Mouse (Mus musculus) spleen, adult 2 months (tissue): ENCODE data around the gene Abraxas1.

Experiments
- CTCF ChIP-seq: fragments of 200-500 bp; IDR thresholded peaks from 2 replicates; pipeline ENCODE4 v1.5.1; 2011; ENCODE audit warnings: mild to moderate bottlenecking, inconsistent platforms; ENCODE audit not compliant: insufficient read depth, insufficient read length, insufficient replicate concordance; ENCODE audit errors: extremely low read depth
- POLR2A ChIP-seq: fragments of 200-500 bp; IDR thresholded peaks from 2 replicates; pipeline ENCODE4 v1.6.1; 2011; ENCODE audit warnings: low read depth, low read length, inconsistent platforms

DNA sequence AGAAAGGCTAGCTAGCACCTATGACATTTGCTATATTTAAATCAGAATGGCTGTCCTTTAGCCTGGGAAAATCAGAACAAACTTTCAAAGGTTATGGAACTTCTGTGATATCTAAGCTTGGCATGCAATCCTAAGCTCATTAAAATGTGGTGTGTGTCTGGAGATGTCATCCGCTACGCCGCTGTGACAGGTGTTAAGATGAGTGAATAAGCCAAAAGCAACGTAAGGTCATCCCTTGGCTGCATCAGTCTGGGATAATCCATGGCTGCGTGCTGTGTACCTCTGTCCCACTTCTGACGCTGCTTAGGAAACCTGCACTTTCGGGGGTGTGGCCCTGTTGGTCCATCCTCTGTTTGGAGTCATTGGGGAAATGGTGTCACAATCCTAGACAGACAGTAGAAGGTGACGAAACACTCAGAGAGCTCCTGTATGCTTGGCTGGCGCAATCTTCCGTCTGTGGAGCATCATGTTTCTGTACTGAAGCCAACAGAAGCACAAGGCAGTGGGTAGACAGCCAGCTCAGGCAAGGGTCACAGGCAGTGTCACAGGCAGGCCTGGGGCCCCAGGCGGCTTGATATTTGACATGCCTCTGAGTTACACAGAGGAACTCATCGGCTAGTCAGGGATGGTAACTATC, 39.8 kb upstream of the Abraxas1 start:
- TF ChIP-seq CTCF (no peak), POLR2A (no peak)
